Mouse (Mus musculus) MEL (cell line): ENCODE results near the gene Nme2. TPM values are rescaled to one million over a fixed set of nuclear protein-coding genes. Genes with fewer than 3 reads are reported as not detected.

ENCODE experiments used
- DNase-seq: peaks from one replicate; pipeline ENCODE4 v3.0.0; 2011; ENCODE audit warnings: low read depth, low spot score
- H3K27ac ChIP-seq: 2 replicates; pipeline ENCODE4 v1.5.1; 2012; ENCODE audit warnings: low read depth, mild to moderate bottlenecking, control low read depth, low read length, moderate library complexity; ENCODE audit not compliant: control insufficient read depth
- H3K27me3 ChIP-seq, 2 experiments: fragments of 150-350 bp in 1 of 2; sonication (generic) in 1 of 2; 2 replicates each; pipeline ENCODE4 v1.6.1; 2012; ENCODE audit warnings: low read length in 2 of 2, mild to moderate bottlenecking in 2 of 2, improper control_type of control experiment in 1 of 2, moderate library complexity in 1 of 2; ENCODE audit not compliant: insufficient read depth in 2 of 2, control insufficient read depth in 1 of 2
- H3K36me3 ChIP-seq, 2 experiments: 2 replicates each; pipeline ENCODE4 v1.6.1; 2012 to 2014; ENCODE audit warnings: low read length in 2 of 2, improper control_type of control experiment in 1 of 2, inconsistent platforms in 1 of 2, mild to moderate bottlenecking in 1 of 2; ENCODE audit not compliant: insufficient read depth in 2 of 2, control insufficient read depth in 1 of 2
- H3K4me1 ChIP-seq, 2 experiments: fragments of 150-350 bp in 1 of 2; sonication (generic) in 1 of 2; 2 replicates each; pipeline ENCODE4 v1.6.1; 2012; ENCODE audit warnings: low read length in 2 of 2, improper control_type of control experiment in 1 of 2, mild to moderate bottlenecking in 1 of 2; ENCODE audit not compliant: insufficient read depth in 2 of 2, control insufficient read depth in 1 of 2
- H3K4me3 ChIP-seq, 2 experiments: fragments of 150-350 bp in 1 of 2; sonication (generic) in 1 of 2; 2 replicates each; pipeline ENCODE4 v1.5.1; 2012; ENCODE audit warnings: low read depth in 2 of 2, low read length in 2 of 2, mild to moderate bottlenecking in 2 of 2, moderate library complexity in 2 of 2, control low read depth in 1 of 2, improper control_type of control experiment in 1 of 2; ENCODE audit not compliant: control insufficient read depth in 1 of 2, insufficient read depth in 1 of 2
- H3K79me2 ChIP-seq: 2 replicates; pipeline ENCODE4 v1.6.1; 2012; ENCODE audit warnings: mild to moderate bottlenecking, low read length, moderate library complexity; ENCODE audit not compliant: control insufficient read depth, poor library complexity, insufficient read depth
- H3K9ac ChIP-seq: 2 replicates; pipeline ENCODE4 v1.6.1; 2012; ENCODE audit warnings: low read depth, mild to moderate bottlenecking, control low read depth, low read length, moderate library complexity; ENCODE audit not compliant: control insufficient read depth, poor library complexity, severe bottlenecking
- H3K9me3 ChIP-seq: fragments of 150-350 bp; sonication (generic); replicated peaks from 2 replicates; pipeline ENCODE4 v1.6.1; 2012; ENCODE audit warnings: mild to moderate bottlenecking, low read length, improper control_type of control experiment, moderate library complexity; ENCODE audit not compliant: insufficient read depth
- BHLHE40 ChIP-seq: IDR thresholded peaks from 2 replicates; pipeline ENCODE4 v1.6.1; 2012; ENCODE audit warnings: low read depth, mild to moderate bottlenecking, inconsistent platforms, low read length, improper control_type of control experiment, borderline replicate concordance
- CHD1 ChIP-seq: IDR thresholded peaks from 2 replicates; pipeline ENCODE4 v1.6.1; 2012; ENCODE audit warnings: low read depth, mild to moderate bottlenecking, inconsistent platforms, low read length, improper control_type of control experiment
- CHD2 ChIP-seq: IDR thresholded peaks from 2 replicates; pipeline ENCODE4 v1.6.1; 2011; ENCODE audit warnings: low read length, improper control_type of control experiment
- EP300 ChIP-seq, 2 experiments: IDR thresholded peaks; 2 replicates each; pipeline ENCODE4 v1.6.1; 2011; ENCODE audit warnings: improper control_type of control experiment in 2 of 2, low read length in 2 of 2, low read depth in 1 of 2, mild to moderate bottlenecking in 1 of 2
- ETS1 ChIP-seq: IDR thresholded peaks from 2 replicates; pipeline ENCODE4 v1.6.1; 2012; ENCODE audit warnings: low read depth, mild to moderate bottlenecking, inconsistent platforms, low read length, improper control_type of control experiment, moderate library complexity
- HCFC1 ChIP-seq: IDR thresholded peaks from 2 replicates; pipeline ENCODE4 v1.6.1; 2012; ENCODE audit warnings: low read depth, mild to moderate bottlenecking, inconsistent platforms, low read length, improper control_type of control experiment, moderate library complexity
- JUND ChIP-seq: IDR thresholded peaks from 2 replicates; pipeline ENCODE4 v1.6.1; 2011; ENCODE audit warnings: low read depth, mild to moderate bottlenecking, improper control_type of control experiment, low read length
- KAT2A ChIP-seq: conservative IDR thresholded peaks from 2 replicates; pipeline ENCODE4 v1.6.1; 2012; ENCODE audit warnings: low read depth, low read length, improper control_type of control experiment, inconsistent platforms
- MAZ ChIP-seq: IDR thresholded peaks from 2 replicates; pipeline ENCODE4 v1.6.1; 2012; ENCODE audit warnings: low read depth, mild to moderate bottlenecking, inconsistent platforms, low read length, improper control_type of control experiment
- MEF2A ChIP-seq: IDR thresholded peaks from 2 replicates; pipeline ENCODE4 v1.6.1; 2014; ENCODE audit warnings: low read depth, mild to moderate bottlenecking, inconsistent platforms, low read length, improper control_type of control experiment; ENCODE audit not compliant: poor library complexity, insufficient replicate concordance, severe bottlenecking; ENCODE audit errors: extremely low read depth
- MXI1 ChIP-seq: IDR thresholded peaks from 2 replicates; pipeline ENCODE4 v1.6.1; 2011; ENCODE audit warnings: mild to moderate bottlenecking, low read depth, low read length, improper control_type of control experiment
- MYB ChIP-seq: IDR thresholded peaks from 2 replicates; pipeline ENCODE4 v1.6.1; 2011; ENCODE audit warnings: mild to moderate bottlenecking, low read depth, low read length, improper control_type of control experiment
- MYC ChIP-seq: IDR thresholded peaks from 2 replicates; pipeline ENCODE4 v1.6.1; 2011; ENCODE audit warnings: low read depth, mild to moderate bottlenecking, low read length, improper control_type of control experiment, moderate library complexity
- NRF1 ChIP-seq: IDR thresholded peaks from 2 replicates; pipeline ENCODE4 v1.6.1; 2014; ENCODE audit warnings: low read depth, mild to moderate bottlenecking, inconsistent platforms, low read length, improper control_type of control experiment, moderate library complexity; ENCODE audit not compliant: poor library complexity, insufficient read depth, severe bottlenecking
- POLR2AphosphoS2 ChIP-seq: IDR thresholded peaks from 2 replicates; pipeline ENCODE4 v1.6.1; 2011; ENCODE audit warnings: low read length, improper control_type of control experiment
- POLR2AphosphoS5 ChIP-seq: IDR thresholded peaks from 2 replicates; pipeline ENCODE4 v1.6.1; 2012; ENCODE audit warnings: low read depth, borderline replicate concordance, mild to moderate bottlenecking, inconsistent platforms, low read length, moderate library complexity, mixed read lengths
- RAD21 ChIP-seq: IDR thresholded peaks from 2 replicates; pipeline ENCODE4 v1.6.1; 2011; ENCODE audit warnings: mild to moderate bottlenecking, low read depth, low read length, improper control_type of control experiment
- TAL1 ChIP-seq: IDR thresholded peaks from 2 replicates; pipeline ENCODE4 v1.6.1; 2012; ENCODE audit warnings: mild to moderate bottlenecking, inconsistent platforms, low read length, moderate library complexity, mixed read lengths
- TCF12 ChIP-seq: IDR thresholded peaks from 2 replicates; pipeline ENCODE4 v1.6.1; 2014; ENCODE audit warnings: low read depth, mild to moderate bottlenecking, inconsistent platforms, low read length, improper control_type of control experiment, moderate library complexity
- UBTF ChIP-seq: IDR thresholded peaks from 2 replicates; pipeline ENCODE4 v1.6.1; 2012; ENCODE audit warnings: low read depth, mild to moderate bottlenecking, inconsistent platforms, low read length, improper control_type of control experiment, moderate library complexity, borderline replicate concordance; ENCODE audit not compliant: insufficient read depth
- USF1 ChIP-seq: IDR thresholded peaks from 2 replicates; pipeline ENCODE4 v1.6.1; 2014; ENCODE audit warnings: low read depth, mild to moderate bottlenecking, inconsistent platforms, low read length, improper control_type of control experiment, moderate library complexity
- ZC3H11A ChIP-seq: IDR thresholded peaks from 2 replicates; pipeline ENCODE4 v1.6.1; 2012; ENCODE audit warnings: low read depth, mild to moderate bottlenecking, inconsistent platforms, low read length, improper control_type of control experiment
- polyA plus RNA-seq, 2 experiments: library from polyadenylated mRNA; stranded (reverse) in 1 of 2; unstranded in 1 of 2; fragments of >175 nt in 1 of 2; fragments of >200 nt in 1 of 2; gene quantifications; 2 replicates each; pipeline versions ENCODE4 v1.2.1 to v1.2.4; 2012; ENCODE audit warnings: low replicate concordance in 2 of 2, low read depth in 1 of 2; ENCODE audit not compliant: insufficient read length in 2 of 2, insufficient read depth in 1 of 2, missing spikeins in 1 of 2
- total RNA-seq: library from RNA; depleted of rRNA; stranded (reverse); fragments of 300-350 nt; gene quantifications from 2 replicates; pipeline ENCODE4 v1.2.3, GENCODE M21; 2012

Gene Nme2
- total and polyA plus RNA-seq, 3 experiments, result 126 to 530 TPM; not detected in 1

- Histone ChIP-seq H3K4me3 (no peak overlapping the region), H3K9me3 (no peaks in the 10 kb centered on the region), H3K27me3 (no peaks in the 10 kb centered on the region), H3K36me3 (peaks cover 30 to 33% of the 10 kb centered on the region in 2 experiments), H3K79me2 (peaks cover 39% of the 10 kb centered on the region), H3K9ac (no peak overlapping the region), H3K4me1 (peaks cover 4 to 21% of the 10 kb centered on the region in 2 experiments), H3K27ac (no peak overlapping the region)
- no peak for TF ChIP-seq MYB
- TF ChIP-seq CHD1, result no peak
- no peak for TF ChIP-seq JUND
- no peak for TF ChIP-seq ZC3H11A
- TF ChIP-seq POLR2AphosphoS5, result no peak
- no peak for TF ChIP-seq UBTF
- no peak for TF ChIP-seq MXI1
- TF ChIP-seq MYC, result no peak
- TF ChIP-seq USF1, result no peak
- no peak for TF ChIP-seq RAD21
- no peak for TF ChIP-seq KAT2A
- no peak for TF ChIP-seq MAZ
- TF ChIP-seq TAL1, result no peak
- TF ChIP-seq POLR2AphosphoS2, result no peak
- DNase-seq, result no peak
Observed at GRCm38 (mm10) chr11:93963013-93963412, 7.0 kb upstream of the Nme2 start.

GRCm38 (mm10) chr11:93961482-93961881, 5.4 kb upstream of the Nme2 start:
- H3K9ac ChIP-seq, result no peak overlapping the region
- peaks cover 26% of the 10 kb centered on the region for H3K79me2 ChIP-seq
- peaks cover 26 to 33% of the 10 kb centered on the region in 2 experiments for H3K36me3 ChIP-seq
- no peak overlapping the region for H3K4me3 ChIP-seq
- no peak for DNase-seq
- no peaks in the 10 kb centered on the region for H3K9me3 ChIP-seq
- TF ChIP-seq RAD21 (no peak), EP300 (IDR thresholded peaks at IDR 0.05; ENCODE audit: low read depth in 1 of 2, low read length in 2 of 2) (no peak), MEF2A (no peak), USF1 (no peak), HCFC1 (no peak), TCF12 (no peak), POLR2AphosphoS5 (no peak), MYC (no peak), CHD2 (no peak), ETS1 (no peak), KAT2A (no peak), MXI1 (no peak), NRF1 (no peak), ZC3H11A (no peak), JUND (no peak), BHLHE40 (no peak), POLR2AphosphoS2 (no peak)
- H3K27me3 ChIP-seq, result no peaks in the 10 kb centered on the region
- peaks cover 2 to 27% of the 10 kb centered on the region in 2 experiments for H3K4me1 ChIP-seq
- H3K27ac ChIP-seq, result no peak overlapping the region
